Mouse (Mus musculus) testis, adult 2 months (tissue): ENCODE results near the gene Celsr3. TPM values are rescaled to one million over a fixed set of nuclear protein-coding genes. Genes with fewer than 3 reads are reported as not detected.

ENCODE experiments used
- H3K27ac ChIP-seq: fragments of 200-500 bp; 2 replicates; pipeline ENCODE4 v1.5.1; 2012; ENCODE audit warnings: low read depth, low read length; ENCODE audit not compliant: control insufficient read depth, insufficient read depth
- H3K27me3 ChIP-seq: fragments of 200-500 bp; 2 replicates; pipeline ENCODE4 v1.6.1; 2012; ENCODE audit warnings: mild to moderate bottlenecking, low read length, moderate library complexity; ENCODE audit not compliant: control insufficient read depth, insufficient read depth
- H3K36me3 ChIP-seq: fragments of 200-500 bp; 2 replicates; pipeline ENCODE4 v1.6.1; 2012; ENCODE audit warnings: mild to moderate bottlenecking, low read length; ENCODE audit not compliant: control insufficient read depth, insufficient read depth
- H3K4me1 ChIP-seq: fragments of 200-500 bp; 2 replicates; pipeline ENCODE4 v1.6.1; 2012; ENCODE audit warnings: low read length; ENCODE audit not compliant: control insufficient read depth, insufficient read depth
- H3K4me3 ChIP-seq: fragments of 200-500 bp; 2 replicates; pipeline ENCODE4 v1.5.1; 2012; ENCODE audit warnings: low read depth, mild to moderate bottlenecking, low read length, moderate library complexity, mixed read lengths; ENCODE audit not compliant: control insufficient read depth
- CTCF ChIP-seq: fragments of 200-500 bp; IDR thresholded peaks from 2 replicates; pipeline ENCODE4 v1.5.1; 2012; ENCODE audit warnings: low read depth, mild to moderate bottlenecking, inconsistent platforms, low read length, moderate library complexity; ENCODE audit not compliant: control insufficient read depth, insufficient read depth, insufficient replicate concordance
- POLR2A ChIP-seq: fragments of 200-500 bp; IDR thresholded peaks from 2 replicates; pipeline ENCODE4 v1.6.1; 2012; ENCODE audit warnings: low read depth, mild to moderate bottlenecking, inconsistent platforms, low read length, moderate library complexity; ENCODE audit not compliant: control insufficient read depth
- polyA plus RNA-seq: library from polyadenylated mRNA; depleted of rRNA; stranded (reverse); fragments of >200 nt; gene quantifications from 2 replicates; pipeline ENCODE4 v1.2.3, GENCODE M21; 2012

Gene Celsr3
- polyA plus RNA-seq, 1 experiment, result 1.3 TPM

- Histone ChIP-seq H3K4me1 (peaks cover 4% of the 10 kb centered on the region), H3K4me3 (peak overlapping the region; percentile 73), H3K36me3 (no peaks in the 10 kb centered on the region), H3K27me3 (no peaks in the 10 kb centered on the region), H3K27ac (peak overlapping the region; percentile 73)
- TF ChIP-seq POLR2A (no peak), CTCF (no peak)
These were observed 40.7 kb upstream of the Celsr3 start for GRCm38 (mm10) chr9:108785416-108785815.

DNA sequence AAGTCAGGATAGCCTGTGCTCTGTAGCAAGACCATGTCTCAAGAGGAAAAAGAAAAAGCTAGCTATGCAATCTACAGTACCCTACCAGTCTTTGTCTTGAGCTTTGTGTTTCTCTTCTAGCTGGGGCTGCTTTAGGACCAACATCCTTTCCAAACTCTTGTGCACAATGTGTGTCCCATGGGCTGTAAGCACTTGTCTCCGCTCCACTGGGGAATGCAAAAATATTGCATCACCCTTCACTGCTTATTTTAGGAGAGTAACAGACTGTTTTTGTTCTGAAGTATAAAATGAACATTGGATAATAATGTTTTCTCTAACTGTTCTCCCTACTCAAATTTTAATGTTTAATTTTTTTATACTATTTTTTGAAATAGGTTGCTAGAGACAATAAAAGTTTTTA lies 39.6 kb upstream of the Celsr3 start:
- H3K27ac ChIP-seq, result no peak overlapping the region
- peak overlapping the region; percentile 52; the same call in 1 of the 2 replicates for H3K4me3 ChIP-seq
- no peaks in the 10 kb centered on the region for H3K27me3 ChIP-seq
- TF ChIP-seq POLR2A (no peak), CTCF (no peak)
- H3K36me3 ChIP-seq, result no peaks in the 10 kb centered on the region
- peaks cover 4% of the 10 kb centered on the region for H3K4me1 ChIP-seq

DNA sequence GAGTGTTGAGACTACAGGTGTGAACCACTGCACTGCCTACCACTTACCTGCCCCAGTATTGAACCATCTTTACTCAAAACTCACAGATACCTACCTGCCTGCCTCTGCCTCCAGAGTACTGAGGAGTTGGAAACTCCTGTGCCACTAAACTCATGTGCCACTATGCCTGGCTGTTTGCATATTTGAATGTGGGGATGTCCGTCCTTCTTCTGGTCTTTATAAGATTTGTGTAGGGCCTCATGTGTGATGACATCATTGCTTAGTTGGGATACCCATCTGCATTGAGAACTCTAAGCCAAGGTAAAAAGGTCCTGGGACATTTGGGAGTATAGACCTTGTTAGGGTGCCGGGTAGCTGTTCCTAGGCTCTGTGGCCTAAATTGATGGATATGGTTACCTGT lies 39.0 kb upstream of the Celsr3 start:
- peaks cover 4% of the 10 kb centered on the region for H3K4me1 ChIP-seq
- no peak for TF ChIP-seq POLR2A
- no peak for TF ChIP-seq CTCF

GRCm38 (mm10) chr9:108788713-108789112 lies 37.4 kb upstream of the Celsr3 start:
- Histone ChIP-seq H3K4me3 (no peak overlapping the region), H3K36me3 (no peaks in the 10 kb centered on the region), H3K4me1 (0 out of 2 replicates have a peak, but pooled peaks cover 2% of the 10 kb centered on the region), H3K27ac (no peak overlapping the region), H3K27me3 (no peaks in the 10 kb centered on the region)
- TF ChIP-seq CTCF (no peak), POLR2A (no peak)

More for the DNA sequence above, 39.0 kb upstream of the Celsr3 start:
- H3K27ac ChIP-seq, result no peak overlapping the region
- peak overlapping the region; percentile 60; the same call in 1 of the 2 replicates for H3K4me3 ChIP-seq
- no peaks in the 10 kb centered on the region for H3K36me3 ChIP-seq
- no peaks in the 10 kb centered on the region for H3K27me3 ChIP-seq

DNA sequence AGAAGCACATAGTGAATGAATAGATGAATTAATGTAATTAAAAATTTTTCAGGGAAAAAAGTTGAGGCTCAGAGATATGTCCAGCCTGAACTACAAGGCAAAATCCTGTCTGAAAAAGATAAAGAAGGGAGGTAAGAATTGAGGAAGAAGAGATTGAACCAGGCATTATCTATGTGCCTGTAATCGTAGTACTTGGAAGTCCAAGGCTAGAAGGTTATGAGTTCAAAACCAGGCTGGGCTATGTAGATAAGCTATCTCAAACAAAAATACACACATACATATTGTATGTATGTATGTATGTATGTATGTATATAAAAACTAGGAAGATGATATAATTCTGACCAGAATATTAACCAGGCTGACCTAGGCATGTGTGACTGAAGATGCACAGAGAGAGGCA lies 33.8 kb upstream of the Celsr3 start:
- no peak overlapping the region for H3K4me3 ChIP-seq
- H3K36me3 ChIP-seq, result no peaks in the 10 kb centered on the region; the same call in 1 of the 2 replicates
- no peaks in the 10 kb centered on the region for H3K27me3 ChIP-seq
- H3K27ac ChIP-seq, result no peak overlapping the region
- H3K4me1 ChIP-seq, result peaks cover 7% of the 10 kb centered on the region
- TF ChIP-seq CTCF (no peak), POLR2A (no peak)

GRCm38 (mm10) chr9:108792730-108793129 lies 33.4 kb upstream of the Celsr3 start:
- H3K27me3 ChIP-seq, result no peaks in the 10 kb centered on the region
- TF ChIP-seq POLR2A, result no peak
- no peak for TF ChIP-seq CTCF
- no peak overlapping the region for H3K27ac ChIP-seq
- no peaks in the 10 kb centered on the region; the same call in 1 of the 2 replicates for H3K36me3 ChIP-seq
- peaks cover 7% of the 10 kb centered on the region for H3K4me1 ChIP-seq
- H3K4me3 ChIP-seq, result no peak overlapping the region

DNA sequence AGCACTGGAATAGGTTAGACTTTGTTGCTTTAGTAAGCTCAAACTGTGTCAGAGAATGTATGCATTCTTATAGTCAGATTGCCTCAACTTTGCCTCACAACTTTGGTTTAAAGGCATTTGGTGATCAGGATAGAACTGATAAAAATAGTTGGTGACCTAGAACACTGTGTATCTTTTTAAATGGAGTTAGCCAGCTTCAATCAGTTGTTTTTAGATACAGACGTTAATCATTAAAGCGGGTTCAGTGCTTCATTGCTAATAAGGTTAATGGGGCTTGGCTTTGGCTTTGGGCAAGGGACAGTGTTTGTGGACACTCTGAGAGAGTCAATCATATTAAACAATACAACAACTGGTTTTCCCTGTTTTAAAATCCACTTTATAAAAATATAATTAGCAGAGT lies 30.8 kb upstream of the Celsr3 start:
- H3K36me3 ChIP-seq, result peaks cover 4% of the 10 kb centered on the region
- H3K27ac ChIP-seq, result no peak overlapping the region
- H3K4me3 ChIP-seq, result no peak overlapping the region
- H3K27me3 ChIP-seq, result no peaks in the 10 kb centered on the region
- H3K4me1 ChIP-seq, result peaks cover 7% of the 10 kb centered on the region
- no peak for TF ChIP-seq POLR2A
- TF ChIP-seq CTCF, result no peak

DNA sequence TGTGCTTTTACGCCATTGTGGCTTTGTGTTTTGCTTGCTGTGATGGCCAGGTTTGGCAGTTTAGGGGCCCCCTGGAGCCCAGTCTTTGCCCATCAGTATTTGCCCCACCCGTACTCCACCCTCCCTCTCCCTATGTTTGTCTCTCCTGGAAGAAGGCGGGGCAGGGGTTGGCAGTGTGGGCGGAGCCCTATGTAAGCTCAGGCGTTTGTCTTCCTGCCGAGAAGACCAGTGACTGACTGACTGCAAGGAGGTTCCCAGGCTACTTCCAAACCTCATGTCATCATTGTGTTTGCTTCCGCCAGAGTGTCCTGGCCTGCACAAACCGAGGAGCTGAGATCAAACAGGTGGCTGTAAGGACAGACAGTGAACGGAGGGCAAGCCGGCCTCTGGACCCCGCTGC lies 30.4 kb upstream of the Celsr3 start:
- H3K4me3 ChIP-seq, result peak overlapping the region; percentile 58
- H3K4me1 ChIP-seq, result peaks cover 7% of the 10 kb centered on the region
- H3K27me3 ChIP-seq, result no peaks in the 10 kb centered on the region
- H3K36me3 ChIP-seq, result peaks cover 4% of the 10 kb centered on the region
- no peak for TF ChIP-seq CTCF
- TF ChIP-seq POLR2A, result 0 out of 2 replicates have a peak, but pooled peaks have one; percentile 16
- H3K27ac ChIP-seq, result peak overlapping the region; percentile 71; the same call in 1 of the 2 replicates
